Mouse (Mus musculus): ENCODE data around the gene Mospd1.

The Mospd1 gene

DNA sequence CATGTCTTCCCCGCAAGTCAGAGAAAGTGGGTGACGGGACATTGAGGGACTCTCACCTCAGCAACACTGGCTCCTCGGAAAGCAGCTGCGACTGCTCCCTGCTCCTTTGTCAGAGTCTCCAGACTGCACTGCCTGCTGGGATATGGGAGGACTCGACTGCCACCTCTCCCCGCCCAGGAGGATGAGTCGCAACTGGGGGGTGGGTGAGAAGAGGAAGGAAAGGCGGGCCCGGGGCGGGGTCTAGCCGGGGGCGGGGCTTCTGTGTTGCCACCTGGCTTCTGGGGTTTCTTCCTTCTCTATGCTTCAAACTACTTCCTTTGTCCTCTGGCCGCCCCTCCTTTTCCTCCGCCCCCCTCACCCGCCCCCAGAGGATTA is at the start of gene Mospd1:
Mospd1 (minus strand) TSS at position 137 of the 375 bp plus-strand sequence.
- CTCF ChIA-PET, result interaction anchor here (0.6 to 0.7 kb wide), 2 partner anchors 14 to 119 kb away, joined by 3 to 5 read pairs; no protein-coding TSS in a partner anchor

- CTCF ChIA-PET, result no interaction called here
Observed at GRCm38 (mm10) chrX:53386362-53386761, 16.1 kb upstream of the Mospd1 start.

DNA sequence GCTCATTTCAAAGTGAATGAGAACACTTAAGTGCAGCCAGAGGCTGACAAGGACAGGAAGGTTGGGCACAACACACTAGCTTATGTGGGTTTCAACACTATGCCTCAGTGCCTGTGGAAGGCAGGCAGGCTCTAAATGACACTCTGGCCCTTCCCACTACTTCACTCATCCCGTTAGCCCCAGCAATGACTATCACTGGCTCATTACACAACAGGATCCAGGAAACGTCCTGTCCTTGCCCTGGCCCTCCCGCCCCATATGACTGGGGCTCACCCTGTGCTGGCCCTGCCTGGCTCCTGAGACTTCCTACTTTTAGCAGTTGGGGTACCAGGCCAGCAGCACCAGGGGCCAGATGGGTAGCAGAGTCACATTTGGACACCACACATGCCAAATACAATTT is 12.8 kb upstream of the Mospd1 start:
- CTCF ChIA-PET, result no interaction called here

DNA sequence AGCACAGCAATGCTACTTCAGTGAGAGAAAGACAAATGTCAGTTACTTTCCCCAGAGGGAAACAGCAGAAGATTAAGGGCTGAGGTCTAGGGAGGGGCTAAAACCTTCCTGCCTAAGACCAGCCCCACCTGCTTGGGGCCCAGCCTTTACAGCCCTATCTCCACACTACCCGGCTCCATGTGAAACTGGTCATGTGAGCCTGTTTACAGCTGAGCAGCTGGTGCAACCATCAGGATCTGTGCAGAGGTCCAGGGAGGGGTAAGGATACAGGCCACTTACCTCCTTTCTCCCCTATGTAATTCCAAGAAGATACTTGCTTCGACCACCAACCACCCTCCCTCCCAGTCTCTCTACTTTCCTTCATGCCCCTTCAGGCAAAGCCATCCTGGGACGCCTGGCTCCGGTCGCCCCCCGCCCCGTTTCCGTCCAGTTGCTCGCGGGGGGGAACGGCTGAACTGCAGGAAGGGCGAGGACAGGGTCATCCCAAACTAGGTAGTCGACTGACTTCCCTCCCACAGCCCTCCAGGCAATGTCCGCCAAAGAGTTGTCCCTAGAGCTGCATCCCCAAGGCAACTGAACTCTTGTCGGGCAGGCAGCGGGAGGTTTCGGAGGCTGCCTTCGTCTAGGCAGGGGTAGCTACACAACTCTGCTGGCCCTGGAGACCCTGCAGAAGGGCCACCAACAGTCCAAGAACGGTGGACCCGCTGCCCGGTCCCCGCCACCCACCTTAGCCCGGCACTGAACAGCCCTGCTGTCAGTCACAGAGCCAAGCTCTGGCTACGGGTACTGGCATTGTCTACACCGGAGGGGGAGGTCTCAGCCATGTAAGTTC is 552 bp downstream of the Mospd1 start:
- CTCF ChIA-PET, result interaction anchor here (0.7 kb wide), 1 partner anchor 118 kb away, joined by 3 read pairs; no protein-coding TSS in a partner anchor

GRCm38 (mm10) chrX:53364668-53365383 is 5.5 kb downstream of the Mospd1 start:
- CTCF ChIA-PET, result interaction anchor here (0.6 kb wide), 1 partner anchor 70 kb away, joined by 5 read pairs; the partner anchor contains the start of gene Etd

GRCm38 (mm10) chrX:53348374-53348773 is 21.9 kb downstream of the Mospd1 start:
- CTCF ChIA-PET, result no interaction called here

DNA sequence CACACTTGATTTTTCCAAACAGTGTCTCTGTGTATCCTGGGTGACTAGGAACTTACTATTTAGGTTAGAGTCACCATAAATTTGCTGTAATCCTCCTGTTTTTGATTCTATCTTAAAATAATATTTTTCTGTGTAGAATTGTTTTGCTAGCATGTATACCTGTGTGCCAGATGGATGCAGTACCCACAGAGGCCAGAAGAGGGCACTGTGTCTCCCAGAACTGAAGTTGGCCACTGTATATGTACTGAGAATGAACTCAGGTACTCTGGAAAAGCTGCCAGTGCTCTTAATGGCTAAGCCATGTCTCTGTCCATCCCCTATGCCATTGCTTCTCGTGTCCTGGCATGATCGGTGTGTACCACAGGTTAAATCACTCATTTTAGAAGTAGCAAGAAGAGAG is 28.8 kb downstream of the Mospd1 start:
- CTCF ChIA-PET, result no interaction called here

- CTCF ChIA-PET, result no interaction called here
Observed at GRCm38 (mm10) chrX:53337355-53337754, 32.9 kb downstream of the Mospd1 start.

DNA sequence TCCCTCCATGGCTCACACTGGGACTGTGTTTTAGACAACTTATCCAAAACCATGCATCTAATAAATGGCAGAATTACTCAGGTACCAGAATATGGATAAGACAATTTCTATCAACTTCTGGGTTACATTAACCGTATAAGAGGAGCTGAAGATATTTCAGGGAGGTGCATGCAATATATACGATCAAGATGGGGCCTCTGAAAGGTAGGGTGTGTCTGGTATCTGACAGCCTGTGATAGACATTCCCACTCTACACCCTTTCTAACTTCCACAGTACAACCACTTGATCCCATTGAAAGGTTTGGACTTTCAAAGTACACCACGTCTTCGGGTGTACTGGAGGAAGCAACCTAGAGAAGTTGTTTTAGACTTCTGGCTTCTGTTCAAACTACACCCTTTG is 39.9 kb downstream of the Mospd1 start:
- CTCF ChIA-PET, result no interaction called here

GRCm38 (mm10) chrX:53321111-53321510 is 49.2 kb downstream of the Mospd1 start:
- CTCF ChIA-PET, result interaction anchor here (0.6 kb wide), 1 partner anchor 10 kb away, joined by 3 read pairs; no protein-coding TSS in a partner anchor

GRCm38 (mm10) chrX:53320564-53320963 is 49.7 kb downstream of the Mospd1 start:
- CTCF ChIA-PET, result no interaction called here

Measured in spleen, embryonic (tissue).